Mouse (Mus musculus): Measurements from ENCODE around the gene Ugt2a1. TPM values are rescaled to one million over a fixed set of nuclear protein-coding genes. Genes with fewer than 3 reads are reported as not detected.

Gene Ugt2a1
- not detected for polyA plus RNA-seq (2015; fragmentation: Illumina TruSeq; extraction: RNeasy Lipid Tissue Mini Kit (QIAGEN cat#74804); ENCODE audit: low read depth, low replicate concordance)

GRCm38 (mm10) chr5:87490771-87491170 lies at the start of gene Ugt2a1:
TSS of gene Ugt2a1 (minus strand) at chr5:87490871.

GRCm38 (mm10) chr5:87538111-87538510 lies 47.4 kb upstream of the Ugt2a1 start, which contains the start of gene Sult1b1:
TSS of gene Sult1b1 (minus strand) at chr5:87538195.

GRCm38 (mm10) chr5:87486706-87487105 lies 4.0 kb downstream of the Ugt2a1 start, which contains the start of gene Gm43638:
TSS of gene Gm43638 (minus strand) at chr5:87486806.

GRCm38 (mm10) chr5:87482160-87482559 lies 8.5 kb downstream of the Ugt2a1 start, which contains the start of gene Ugt2a2:
TSS of gene Ugt2a2 (minus strand) at chr5:87482260.

GRCm38 (mm10) chr5:87424041-87424440 lies 66.6 kb downstream of the Ugt2a1 start, which contains the start of gene Ugt2b38:
TSS of gene Ugt2b38 (minus strand) at chr5:87424203.

Other genes with a start within 250 kb of the Ugt2a1 start
- gene Ugt2b37, start 236.1 kb downstream of the Ugt2a1 start, polyA plus RNA-seq (2015; fragmentation: Illumina TruSeq; extraction: RNeasy Lipid Tissue Mini Kit (QIAGEN cat#74804); ENCODE audit: low read depth, low replicate concordance): not detected
- gene Ugt2a3, start 153.7 kb downstream of the Ugt2a1 start, polyA plus RNA-seq (2015; fragmentation: Illumina TruSeq; extraction: RNeasy Lipid Tissue Mini Kit (QIAGEN cat#74804); ENCODE audit: low read depth, low replicate concordance): not detected
- gene Ugt2b38, start 66.7 kb downstream of the Ugt2a1 start, polyA plus RNA-seq (2015; fragmentation: Illumina TruSeq; extraction: RNeasy Lipid Tissue Mini Kit (QIAGEN cat#74804); ENCODE audit: low read depth, low replicate concordance): not detected
- gene Ugt2a2, start 8.6 kb downstream of the Ugt2a1 start, polyA plus RNA-seq (2015; fragmentation: Illumina TruSeq; extraction: RNeasy Lipid Tissue Mini Kit (QIAGEN cat#74804); ENCODE audit: low read depth, low replicate concordance): not detected
- gene Gm43638, start 4.1 kb downstream of the Ugt2a1 start, polyA plus RNA-seq (2015; fragmentation: Illumina TruSeq; extraction: RNeasy Lipid Tissue Mini Kit (QIAGEN cat#74804); ENCODE audit: low read depth, low replicate concordance): not detected
- not detected for gene Sult1b1, start 47.3 kb upstream of the Ugt2a1 start, polyA plus RNA-seq (2015; fragmentation: Illumina TruSeq; extraction: RNeasy Lipid Tissue Mini Kit (QIAGEN cat#74804); ENCODE audit: low read depth, low replicate concordance)
- gene Sult1d1, start 78.2 kb upstream of the Ugt2a1 start, polyA plus RNA-seq (2015; fragmentation: Illumina TruSeq; extraction: RNeasy Lipid Tissue Mini Kit (QIAGEN cat#74804); ENCODE audit: low read depth, low replicate concordance): not detected
- gene Sult1e1, start 100.7 kb upstream of the Ugt2a1 start, polyA plus RNA-seq (2015; fragmentation: Illumina TruSeq; extraction: RNeasy Lipid Tissue Mini Kit (QIAGEN cat#74804); ENCODE audit: low read depth, low replicate concordance): not detected
- not detected for gene Csn1s1, start 175.3 kb upstream of the Ugt2a1 start, polyA plus RNA-seq (2015; fragmentation: Illumina TruSeq; extraction: RNeasy Lipid Tissue Mini Kit (QIAGEN cat#74804); ENCODE audit: low read depth, low replicate concordance)
- not detected for gene Csn2, start 208.8 kb upstream of the Ugt2a1 start, polyA plus RNA-seq (2015; fragmentation: Illumina TruSeq; extraction: RNeasy Lipid Tissue Mini Kit (QIAGEN cat#74804); ENCODE audit: low read depth, low replicate concordance)